Mouse (Mus musculus): ENCODE measurements at regions not wholly inside any gene's neighbourhood (a gene's known extent, or its start where the extent isn't known, plus 50 kb on each side); places are given as distances from the start of the nearest gene placed in this dataset.
A peak's percentile ranks its signal among the peaks of the same experiment; 100 is the strongest.

DNA sequence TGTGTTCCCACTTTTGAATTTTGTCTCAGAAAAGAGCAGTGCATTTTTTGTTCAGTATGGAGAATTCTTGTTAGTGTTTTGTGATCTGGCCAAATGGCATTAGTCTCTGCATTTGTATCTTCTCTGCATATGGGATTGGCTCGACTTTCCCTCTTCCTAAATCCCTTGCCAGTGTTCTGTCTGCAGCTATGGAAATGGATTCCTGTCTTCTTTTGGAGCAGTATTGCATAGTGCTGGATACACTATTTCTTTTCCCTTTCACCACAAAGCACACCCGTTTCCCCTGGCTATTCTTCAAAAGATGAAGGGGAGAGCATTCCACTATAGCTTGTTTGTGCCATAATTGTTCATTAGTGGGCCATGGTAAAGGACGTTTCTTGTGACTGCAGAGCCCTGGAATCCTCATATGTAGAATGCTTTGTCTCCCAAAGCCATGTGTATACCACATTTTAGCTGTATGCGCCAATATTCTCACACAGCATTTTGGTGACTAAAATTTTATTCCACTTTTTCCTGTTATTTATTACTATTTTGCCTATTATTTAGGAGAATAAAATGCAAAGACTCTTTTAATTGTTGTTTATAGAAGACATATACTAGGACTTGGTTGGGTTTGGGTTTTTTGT lies 197.8 kb downstream of the Hs3st1 start:
- Histone ChIP-seq H3K36me3 (ENCODE audit: insufficient read depth, low read length) (no peaks in the 10 kb centered on the region), H3K27me3 (ENCODE audit: insufficient read depth, low read length) (no peaks in the 10 kb centered on the region), H3K4me1 (replicated peaks; ENCODE audit: insufficient read depth, low read length) (no peaks in the 10 kb centered on the region), H3K27ac (no peak overlapping the region), H3K9ac (ENCODE audit: low read depth, low read length) (no peak overlapping the region), H3K4me2 (ENCODE audit: low read length) (no peak overlapping the region), H3K9me3 (replicated peaks; ENCODE audit: low read length) (no peaks in the 10 kb centered on the region), H3K4me3 (replicated peaks; ENCODE audit: low read depth, low read length) (no peak overlapping the region)
- ATAC-seq (replicated peaks; ENCODE audit: low FRiP score, low read depth) = no peak
- DNase-seq (ENCODE audit: low spot score) = no peak
- TF ChIP-seq CTCF (IDR thresholded peaks at IDR 0.05; ENCODE audit: low read depth) = no peak
- WGBS = 67% methylated on average over 4 of the region's 4 CpGs

DNA sequence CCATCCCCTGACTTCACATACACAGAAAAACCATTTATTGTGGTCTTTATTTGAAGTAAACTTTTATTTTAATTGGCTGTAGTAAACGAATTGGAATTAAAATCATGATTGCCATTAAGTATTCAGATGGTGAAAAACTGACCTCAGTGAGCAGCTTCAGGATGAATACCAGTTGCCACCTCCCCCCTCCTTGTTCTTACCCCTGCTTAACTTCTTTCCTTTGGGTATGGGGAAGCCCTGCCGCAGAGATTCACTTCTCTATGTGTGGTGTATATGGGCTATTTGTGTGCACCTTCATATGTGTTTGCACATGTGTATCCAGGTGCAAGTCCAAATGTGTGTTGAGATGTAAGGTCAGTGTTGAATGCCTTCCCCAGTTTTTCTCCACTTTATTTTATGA lies 218.2 kb downstream of the Hs3st1 start:
- no peaks in the 10 kb centered on the region for H3K4me1 ChIP-seq (replicated peaks; ENCODE audit: insufficient read depth, low read length)
- no peaks in the 10 kb centered on the region for H3K27me3 ChIP-seq (ENCODE audit: insufficient read depth, low read length)
- H3K4me3 ChIP-seq (replicated peaks; ENCODE audit: low read depth, low read length) = no peak overlapping the region
- H3K9ac ChIP-seq (ENCODE audit: low read depth, low read length) = no peak overlapping the region
- no peak for DNase-seq (ENCODE audit: low spot score)
- ATAC-seq (replicated peaks; ENCODE audit: low FRiP score, low read depth) = no peak
- H3K36me3 ChIP-seq (ENCODE audit: insufficient read depth, low read length) = no peaks in the 10 kb centered on the region
- 68% methylated on average over 2 of the region's 2 CpGs for WGBS
- no peak overlapping the region for H3K4me2 ChIP-seq (ENCODE audit: low read length)
- no peak overlapping the region for H3K27ac ChIP-seq
- no peaks in the 10 kb centered on the region for H3K9me3 ChIP-seq (replicated peaks; ENCODE audit: low read length)
- TF ChIP-seq CTCF (IDR thresholded peaks at IDR 0.05; ENCODE audit: low read depth) = no peak

DNA sequence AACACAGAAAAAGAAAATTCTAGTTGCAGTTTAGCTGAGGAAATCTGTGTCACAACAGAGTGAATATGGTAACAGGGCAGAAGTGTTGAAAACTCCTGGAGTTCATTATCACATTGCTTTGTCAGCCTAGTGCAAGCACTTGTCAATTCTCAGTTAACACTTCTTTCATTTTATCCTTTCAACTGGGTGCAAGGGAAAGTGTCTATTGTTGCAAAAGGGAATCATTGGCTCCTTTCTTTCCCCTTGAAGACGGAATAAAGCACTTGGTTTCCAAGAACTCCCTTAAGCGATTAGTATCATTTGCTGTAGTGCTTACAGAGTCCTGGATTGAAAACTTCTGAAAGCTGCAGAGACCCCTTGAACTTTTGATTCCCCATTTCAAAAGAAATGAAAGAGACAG lies 218.9 kb downstream of the Hs3st1 start:
- ATAC-seq (replicated peaks; ENCODE audit: low FRiP score, low read depth) (no peak), DNase-seq (ENCODE audit: low spot score) (no peak)
- Histone ChIP-seq H3K4me3 (replicated peaks; ENCODE audit: low read depth, low read length) (no peak overlapping the region), H3K36me3 (ENCODE audit: insufficient read depth, low read length) (no peaks in the 10 kb centered on the region), H3K9ac (ENCODE audit: low read depth, low read length) (no peak overlapping the region), H3K27me3 (ENCODE audit: insufficient read depth, low read length) (no peaks in the 10 kb centered on the region), H3K4me1 (replicated peaks; ENCODE audit: insufficient read depth, low read length) (no peaks in the 10 kb centered on the region), H3K4me2 (ENCODE audit: low read length) (no peak overlapping the region), H3K9me3 (replicated peaks; ENCODE audit: low read length) (no peaks in the 10 kb centered on the region), H3K27ac (no peak overlapping the region)
- no peak for TF ChIP-seq CTCF (IDR thresholded peaks at IDR 0.05; ENCODE audit: low read depth)
- WGBS = 55% methylated on average over 2 of the region's 2 CpGs

DNA sequence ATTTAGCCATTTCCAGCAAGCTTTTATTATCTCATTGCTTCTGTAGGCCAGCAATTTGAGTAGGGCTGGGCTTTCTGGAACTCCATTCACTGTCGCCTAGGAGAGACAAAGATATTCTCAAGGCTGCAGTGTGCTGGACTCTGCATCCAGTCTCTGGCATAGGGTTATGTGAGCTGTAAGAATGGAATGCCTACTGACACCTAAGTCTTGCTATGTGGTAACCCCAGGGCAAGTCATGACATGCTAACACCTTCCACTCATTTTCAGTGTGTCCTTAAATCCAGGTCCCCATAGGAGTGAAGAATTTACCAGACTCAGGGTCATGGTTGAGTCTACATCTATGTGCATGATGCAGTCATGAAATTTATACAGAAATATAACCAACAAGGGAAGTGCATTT lies 245.0 kb downstream of the Hs3st1 start:
- no peak for TF ChIP-seq CTCF (IDR thresholded peaks at IDR 0.05; ENCODE audit: low read depth)
- no peak overlapping the region for H3K9ac ChIP-seq (ENCODE audit: low read depth, low read length)
- no peak overlapping the region for H3K4me3 ChIP-seq (replicated peaks; ENCODE audit: low read depth, low read length)
- no peaks in the 10 kb centered on the region for H3K9me3 ChIP-seq (replicated peaks; ENCODE audit: low read length)
- H3K36me3 ChIP-seq (ENCODE audit: insufficient read depth, low read length) = no peaks in the 10 kb centered on the region
- no peak overlapping the region for H3K4me2 ChIP-seq (ENCODE audit: low read length)
- 91% methylated on average over 1 of the region's 1 CpGs for WGBS
- H3K27ac ChIP-seq = no peak overlapping the region
- ATAC-seq (replicated peaks; ENCODE audit: low FRiP score, low read depth) = no peak
- H3K4me1 ChIP-seq (replicated peaks; ENCODE audit: insufficient read depth, low read length) = no peaks in the 10 kb centered on the region
- DNase-seq (ENCODE audit: low spot score) = no peak
- no peaks in the 10 kb centered on the region for H3K27me3 ChIP-seq (ENCODE audit: insufficient read depth, low read length)

GRCm38 (mm10) chr5:39482756-39483155 lies 272.5 kb downstream of the Hs3st1 start:
- no peak overlapping the region for H3K4me3 ChIP-seq (replicated peaks; ENCODE audit: low read depth, low read length)
- H3K4me2 ChIP-seq (ENCODE audit: low read length) = no peak overlapping the region
- no peaks in the 10 kb centered on the region for H3K27me3 ChIP-seq (ENCODE audit: insufficient read depth, low read length)
- H3K9ac ChIP-seq (ENCODE audit: low read depth, low read length) = no peak overlapping the region
- no peak overlapping the region for H3K27ac ChIP-seq
- no peak for TF ChIP-seq CTCF (IDR thresholded peaks at IDR 0.05; ENCODE audit: low read depth)
- no peaks in the 10 kb centered on the region for H3K9me3 ChIP-seq (replicated peaks; ENCODE audit: low read length)
- H3K4me1 ChIP-seq (replicated peaks; ENCODE audit: insufficient read depth, low read length) = no peaks in the 10 kb centered on the region
- ATAC-seq (replicated peaks; ENCODE audit: low FRiP score, low read depth) = no peak
- no peaks in the 10 kb centered on the region for H3K36me3 ChIP-seq (ENCODE audit: insufficient read depth, low read length)
- WGBS = 46% methylated on average over 5 of the region's 5 CpGs
- DNase-seq (ENCODE audit: low spot score) = no peak

DNA sequence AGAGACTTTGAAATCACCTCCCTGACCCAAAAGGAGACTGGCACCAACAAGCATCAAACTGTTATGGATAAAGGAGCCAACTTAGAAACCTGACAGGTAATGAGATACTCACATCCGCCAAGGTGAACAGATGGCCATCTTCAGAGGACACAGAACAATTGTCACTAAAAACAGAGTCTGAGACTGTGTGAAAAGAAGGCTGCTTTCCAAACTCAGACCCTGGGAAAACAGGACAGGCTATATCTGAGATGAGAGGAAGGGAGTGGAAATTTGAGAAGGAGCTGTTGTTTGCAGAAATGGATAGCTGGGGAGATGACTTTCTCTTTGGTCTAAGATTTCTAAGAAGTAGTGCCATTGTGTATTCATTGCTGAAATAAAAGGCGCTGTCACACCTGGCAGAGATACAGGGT lies 297.2 kb downstream of the Hs3st1 start:
- no peak for TF ChIP-seq CTCF (IDR thresholded peaks at IDR 0.05; ENCODE audit: low read depth)
- Histone ChIP-seq H3K4me1 (replicated peaks; ENCODE audit: insufficient read depth, low read length) (no peaks in the 10 kb centered on the region), H3K27ac (no peak overlapping the region), H3K27me3 (ENCODE audit: insufficient read depth, low read length) (no peaks in the 10 kb centered on the region), H3K36me3 (ENCODE audit: insufficient read depth, low read length) (no peaks in the 10 kb centered on the region), H3K4me3 (replicated peaks; ENCODE audit: low read depth, low read length) (no peak overlapping the region), H3K9me3 (replicated peaks; ENCODE audit: low read length) (no peaks in the 10 kb centered on the region), H3K4me2 (ENCODE audit: low read length) (no peak overlapping the region), H3K9ac (ENCODE audit: low read depth, low read length) (no peak overlapping the region)
- DNase-seq (ENCODE audit: low spot score) (peak; percentile 57), ATAC-seq (replicated peaks; ENCODE audit: low FRiP score, low read depth) (no peak)
- WGBS = 48% methylated on average over 2 of the region's 2 CpGs

DNA sequence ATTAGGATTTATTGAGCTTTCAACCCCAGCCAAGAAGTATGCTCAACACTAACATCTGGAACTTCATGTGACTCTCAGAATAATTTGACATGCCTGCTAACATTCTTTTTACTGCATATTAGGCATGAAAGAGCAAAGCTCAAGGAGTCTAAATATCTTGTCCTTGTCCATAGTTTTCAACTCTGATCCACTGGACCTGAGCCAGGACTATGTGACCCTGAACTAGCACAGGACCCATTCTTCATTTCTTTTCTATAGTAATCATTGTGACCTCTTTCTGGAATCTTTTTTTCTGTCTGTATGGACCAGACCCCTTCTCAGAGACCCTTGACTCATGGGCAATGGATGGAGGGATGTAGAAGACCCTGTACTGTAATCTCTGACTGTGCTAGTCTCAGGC lies 301.6 kb downstream of the Hs3st1 start:
- no peaks in the 10 kb centered on the region for H3K36me3 ChIP-seq (ENCODE audit: insufficient read depth, low read length)

More for the DNA sequence above, 301.6 kb downstream of the Hs3st1 start:
- TF ChIP-seq CTCF (IDR thresholded peaks at IDR 0.05; ENCODE audit: low read depth) = no peak
- ATAC-seq (replicated peaks; ENCODE audit: low FRiP score, low read depth) = no peak
- Histone ChIP-seq H3K4me2 (ENCODE audit: low read length) (no peak overlapping the region), H3K27me3 (ENCODE audit: insufficient read depth, low read length) (no peaks in the 10 kb centered on the region), H3K4me1 (replicated peaks; ENCODE audit: insufficient read depth, low read length) (no peaks in the 10 kb centered on the region), H3K9ac (ENCODE audit: low read depth, low read length) (no peak overlapping the region), H3K27ac (no peak overlapping the region), H3K9me3 (replicated peaks; ENCODE audit: low read length) (no peaks in the 10 kb centered on the region), H3K4me3 (replicated peaks; ENCODE audit: low read depth, low read length) (no peak overlapping the region)
- no peak for DNase-seq (ENCODE audit: low spot score)
